Mouse (Mus musculus) liver, embryonic 15.5 days (tissue): ENCODE measurements around the gene Bmpr1b. TPM values are rescaled to one million over a fixed set of nuclear protein-coding genes. Genes with fewer than 3 reads are reported as not detected.

Experiments used
- polyA plus RNA-seq: library from polyadenylated mRNA; unstranded; fragments of >200 nt; fragmentation: Nextera tagmentation; extraction: Ambion mirVana; gene quantifications from 2 replicates; pipeline ENCODE4 v1.2.1, GENCODE M21; 2015

The Bmpr1b gene
- polyA plus RNA-seq, 1 experiment from 2014 or later = 0.12 TPM

Other genes starting within 250 kb of the Bmpr1b start
- gene Pdlim5, start 226.3 kb upstream of the Bmpr1b start, polyA plus RNA-seq = 11.9 and 12.3 TPM in 2 replicates